Mouse (Mus musculus): ENCODE measurements at regions not wholly inside any gene's neighbourhood (a gene's known extent, or its start where the extent isn't known, plus 50 kb on each side); places are given as distances from the start of the nearest gene placed in this dataset.

- DNase-seq, result peak; percentile 77
Measured at GRCm38 (mm10) chr13:69182478-69182877, 183.1 kb upstream of the Adcy2 start.

- DNase-seq, result peak; percentile 79
Measured at GRCm38 (mm10) chr13:69190661-69191060, 191.3 kb upstream of the Adcy2 start.

GRCm38 (mm10) chr13:69196464-69196871 is 197.1 kb upstream of the Adcy2 start:
- peak; percentile 9 for DNase-seq

- DNase-seq, result peak; percentile 71
Measured at GRCm38 (mm10) chr13:69207741-69208568, 208.6 kb upstream of the Adcy2 start.

- DNase-seq, result peak; percentile 55
Measured at GRCm38 (mm10) chr13:69208569-69208881, 209.2 kb upstream of the Adcy2 start.

GRCm38 (mm10) chr13:69216579-69216978 is 217.2 kb upstream of the Adcy2 start:
- DNase-seq, result no peak

- DNase-seq, result peak; percentile 43
Measured at GRCm38 (mm10) chr13:69220425-69220824, 221.1 kb upstream of the Adcy2 start.

- peak; percentile 58 for DNase-seq
Measured at GRCm38 (mm10) chr13:69226538-69226937, 227.2 kb upstream of the Adcy2 start.

GRCm38 (mm10) chr13:69230361-69230943 is 231.1 kb upstream of the Adcy2 start:
- DNase-seq, result peak; percentile 97

GRCm38 (mm10) chr13:69236386-69236785 is 237.0 kb upstream of the Adcy2 start:
- DNase-seq, result peak; percentile 55

- peak; percentile 68 for DNase-seq
Measured at GRCm38 (mm10) chr13:69237918-69238317, 238.6 kb upstream of the Adcy2 start.

GRCm38 (mm10) chr13:69239261-69239915 is 240.0 kb upstream of the Adcy2 start:
- DNase-seq, result peak; percentile 93

GRCm38 (mm10) chr13:69242544-69243296 is 243.4 kb upstream of the Adcy2 start:
- DNase-seq, result peak; percentile 73

GRCm38 (mm10) chr13:69250334-69251129 is 251.2 kb upstream of the Adcy2 start:
- DNase-seq, result peak; percentile 70

GRCm38 (mm10) chr13:69251130-69251561 is 251.8 kb upstream of the Adcy2 start:
- DNase-seq, result peak; percentile 64

- DNase-seq, result peak; percentile 71
Measured at GRCm38 (mm10) chr13:69252335-69252734, 253.0 kb upstream of the Adcy2 start.

GRCm38 (mm10) chr13:69260485-69260884 is 261.1 kb upstream of the Adcy2 start:
- DNase-seq, result no peak

- DNase-seq, result no peak
Measured at GRCm38 (mm10) chr13:69260972-69261371, 261.6 kb upstream of the Adcy2 start.

GRCm38 (mm10) chr13:69263722-69264121 is 264.4 kb upstream of the Adcy2 start:
- no peak for DNase-seq

- no peak for DNase-seq
Measured at GRCm38 (mm10) chr13:69266071-69266470, 266.7 kb upstream of the Adcy2 start.

- DNase-seq, result no peak
Measured at GRCm38 (mm10) chr13:69272506-69272905, 261.0 kb upstream of the Nsun2 start.

GRCm38 (mm10) chr13:69279647-69280046 is 253.9 kb upstream of the Nsun2 start:
- DNase-seq, result no peak
